In the genomic region with DNA sequence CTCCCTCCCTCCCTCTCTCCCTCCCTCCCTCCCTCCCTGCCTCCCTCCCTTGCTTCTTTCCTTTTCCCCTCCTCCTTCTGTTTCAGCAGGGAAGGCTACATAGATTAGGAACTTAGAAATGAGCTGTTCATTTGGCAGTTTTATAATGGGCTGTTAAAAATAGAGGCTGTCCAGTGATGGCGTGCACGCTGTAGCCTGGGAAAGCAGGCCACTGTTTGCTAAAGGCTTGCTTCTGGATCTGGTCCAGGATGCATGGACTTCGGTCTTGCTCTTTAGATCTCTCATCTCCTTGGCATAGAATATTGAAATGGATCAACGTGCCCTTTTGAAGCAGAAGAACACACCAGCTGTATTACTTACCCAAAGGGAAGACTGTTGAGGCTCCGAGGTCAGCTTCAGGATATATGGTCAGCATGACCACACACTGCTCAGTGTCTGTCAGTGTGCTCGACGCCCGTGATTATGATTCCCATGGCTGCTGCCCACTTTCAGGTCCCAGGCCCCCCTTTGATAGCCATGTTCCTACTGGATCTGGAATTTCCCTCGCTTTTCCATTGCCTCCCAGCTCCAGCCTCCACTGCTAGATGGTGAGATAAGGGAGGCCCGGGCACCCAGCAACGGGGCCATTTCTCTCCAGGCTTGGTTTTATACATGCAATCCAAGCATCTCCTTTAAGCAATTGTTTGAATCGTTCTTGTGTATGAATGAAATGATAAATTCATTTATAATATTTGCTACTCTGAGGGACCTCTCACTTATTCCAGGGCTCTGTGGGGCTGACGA, we compare ENCODE assay signal across 12 mouse cellular contexts. TPM values are rescaled to one million over a fixed set of nuclear protein-coding genes. Genes with fewer than 3 reads are reported as not detected.
DNase-seq lines count a peak whose midpoint lies in the region; ATAC-seq lines count a peak whose summit lies in the region.
"Had no signal": no experiment of that assay in that cellular context is flagged by ENCODE, and none has a peak within 500 bp of the region (broad histone marks: within the 10 kb centered on the region; RNA-seq: fewer than 3 reads in every experiment).

No protein-coding gene starts in this region.

- H3K27me3 ChIP-seq in heart, embryonic 14.5 days (ENCODE audit: control insufficient read depth, insufficient read depth, low read length): no peaks in the 10 kb centered on the region
- H3K27me3 ChIP-seq in kidney, embryonic 15.5 days: no peaks in the 10 kb centered on the region
- H3K27me3 ChIP-seq in forebrain, embryonic 14.5 days (replicated peaks; ENCODE audit: control insufficient read depth, insufficient read depth, low read length): no peaks in the 10 kb centered on the region

- H3K36me3 ChIP-seq in heart, embryonic 14.5 days (ENCODE audit: control insufficient read depth, insufficient read depth, low read length): no peaks in the 10 kb centered on the region
- 0 out of 2 replicates have a peak, but pooled peaks cover 2% of the 10 kb centered on the region for H3K36me3 ChIP-seq in kidney, embryonic 15.5 days
- H3K36me3 ChIP-seq in forebrain, embryonic 14.5 days (ENCODE audit: control insufficient read depth, insufficient read depth, low read length): no peaks in the 10 kb centered on the region

- H3K4me1 ChIP-seq in heart, embryonic 14.5 days (ENCODE audit: control insufficient read depth in 2 of 2, insufficient read depth in 2 of 2, low read length in 2 of 2): peaks cover 7 to 12% of the 10 kb centered on the region in 2 experiments
- peaks cover 22% of the 10 kb centered on the region for H3K4me1 ChIP-seq in kidney, embryonic 15.5 days
- peaks cover 3% of the 10 kb centered on the region for H3K4me1 ChIP-seq in forebrain, embryonic 14.5 days (ENCODE audit: control insufficient read depth, insufficient read depth, low read length)

- WGBS in heart, embryonic 14.5 days: 34% methylated on average over 13 of the region's 13 CpGs
- WGBS in kidney, embryonic 15.5 days: 58% methylated on average over 13 of the region's 13 CpGs
- WGBS in forebrain, embryonic 14.5 days: 76% methylated on average over 13 of the region's 13 CpGs

- H3K4me3 ChIP-seq in heart, embryonic 14.5 days (ENCODE audit: control insufficient read depth in 1 of 2, insufficient read depth in 1 of 2, low read depth in 1 of 2, low read length in 2 of 2): no peak overlapping the region
- no peak overlapping the region for H3K4me3 ChIP-seq in kidney, embryonic 15.5 days (replicated peaks)
- H3K4me3 ChIP-seq in forebrain, embryonic 14.5 days (ENCODE audit: low read depth, low read length): no peak overlapping the region
- H3K4me3 ChIP-seq: heart, adult 2 months had no signal

- H3K9ac ChIP-seq in heart, embryonic 14.5 days (ENCODE audit: low read length): no peak overlapping the region
- H3K9ac ChIP-seq in kidney, embryonic 15.5 days: no peak overlapping the region
- H3K9ac ChIP-seq in forebrain, embryonic 14.5 days (ENCODE audit: low read length): no peak overlapping the region

- peak overlapping the region; percentile 65 to 78 for H3K27ac ChIP-seq in heart, embryonic 14.5 days (replicated peaks in 1 of 2; ENCODE audit: control insufficient read depth in 1 of 2, insufficient read depth in 1 of 2, low read depth in 2 of 2, low read length in 2 of 2)
- peak overlapping the region; percentile 62 for H3K27ac ChIP-seq in kidney, embryonic 15.5 days
- H3K27ac ChIP-seq in forebrain, embryonic 14.5 days (ENCODE audit: low read depth, low read length): no peak overlapping the region
- H3K27ac ChIP-seq: heart, adult 2 months; macrophage had no signal

- peak; percentile 37 for DNase-seq in cerebellum, adult 9-10 months
- DNase-seq in cerebellum, postnatal 10 days: no peak
- DNase-seq in lung, postnatal 25 days (ENCODE audit: low spot score): peak; percentile 20
- no peak for DNase-seq in spleen, postnatal 14 days (ENCODE audit: low spot score in 2 of 2)
- DNase-seq in forebrain, embryonic 14.5 days (ENCODE audit: low spot score): no peak
- no peak for DNase-seq in adrenal gland, adult 8-10 months
- DNase-seq: layer of hippocampus, postnatal 36 days; spleen, adult 18-20 months had no signal

- no peaks in the 10 kb centered on the region for H3K9me3 ChIP-seq in heart, embryonic 14.5 days (ENCODE audit: control insufficient read depth, low read length)
- H3K9me3 ChIP-seq in kidney, embryonic 15.5 days (replicated peaks): no peaks in the 10 kb centered on the region
- H3K9me3 ChIP-seq in forebrain, embryonic 14.5 days (replicated peaks; ENCODE audit: control insufficient read depth, low read length): no peaks in the 10 kb centered on the region

- peak overlapping the region; percentile 34; the same call in 1 of the 2 replicates for H3K4me2 ChIP-seq in heart, embryonic 14.5 days (ENCODE audit: low read length)
- no peak overlapping the region for H3K4me2 ChIP-seq in kidney, embryonic 15.5 days
- no peak overlapping the region for H3K4me2 ChIP-seq in forebrain, embryonic 14.5 days (ENCODE audit: low read length)

- ATAC-seq in heart, embryonic 14.5 days (ENCODE audit: insufficient number of reproducible peaks, insufficient read depth, low FRiP score, low read depth): peak; percentile 69
- ATAC-seq in kidney, embryonic 15.5 days (replicated peaks; ENCODE audit: low FRiP score): no peak
- ATAC-seq in forebrain, embryonic 14.5 days: no peak

RNA-seq across cellular contexts. Expression of gene Myo6, which starts 12.1 kb away (rescaled TPM):
- 14.7 and 15.2 TPM in 2 replicates for polyA plus RNA-seq in heart, embryonic 14.5 days (2014; fragmentation: Nextera tagmentation; extraction: Ambion mirVana)
- polyA plus RNA-seq in kidney, embryonic 15.5 days (2015; fragmentation: Nextera tagmentation; extraction: Ambion mirVana): 54.0 and 56.7 TPM in 2 replicates
- polyA plus RNA-seq in forebrain, embryonic 14.5 days (2014; fragmentation: Nextera tagmentation; extraction: Ambion mirVana): 10.2 and 14.6 TPM in 2 replicates
- total RNA-seq in adrenal gland, adult 8-10 months (2022): 10 to 100 TPM; 27.8 to 51.3 (median 42.8) TPM

Comparison
In these comparisons a context has a peak if more than half of its experiments do, and no peak if none do; other contexts are left out.
1. DNase-seq: peak in cerebellum, adult 9-10 months (single experiment) and lung, postnatal 25 days (single experiment); none in cerebellum, postnatal 10 days (0 of 2), spleen, postnatal 14 days (0 of 2), forebrain, embryonic 14.5 days (single experiment) and adrenal gland, adult 8-10 months (single experiment).